Mouse (Mus musculus) thymus, adult 2 months (tissue): ENCODE data around the gene Abcc9.

Source experiments
- CTCF ChIP-seq: fragments of 200-500 bp; IDR thresholded peaks from 2 replicates; pipeline ENCODE4 v1.5.1; 2012; ENCODE audit warnings: mild to moderate bottlenecking, control low read depth, low read length, moderate library complexity, borderline replicate concordance; ENCODE audit not compliant: control insufficient read depth, poor library complexity, insufficient read depth; ENCODE audit errors: extremely low read depth
- POLR2A ChIP-seq: fragments of 200-500 bp; IDR thresholded peaks from 2 replicates; pipeline ENCODE4 v1.6.1; 2012; ENCODE audit warnings: mild to moderate bottlenecking, low read length, control low read depth, moderate library complexity; ENCODE audit not compliant: control insufficient read depth, poor library complexity, insufficient read depth; ENCODE audit errors: extremely low read depth

- TF ChIP-seq CTCF (no peak), POLR2A (no peak)
These were observed 47.6 kb downstream of the Abcc9 start for GRCm38 (mm10) chr6:142654561-142654960.
